Mouse (Mus musculus) stomach, embryonic 15.5 days (tissue): ENCODE data around the gene Sparc. TPM values are rescaled to one million over a fixed set of nuclear protein-coding genes. Genes with fewer than 3 reads are reported as not detected.

ENCODE experiments used
- ATAC-seq: fragments of 200-750 bp; cut with Nextera tagmentation; 2 replicates; pipeline ENCODE4 v1.8.0; 2017; ENCODE audit warnings: low read depth, moderate number of reproducible peaks, moderate TSS enrichment; ENCODE audit not compliant: insufficient read depth, low FRiP score
- H3K27ac ChIP-seq: fragments of 300-500 bp; sonication (generic); 2 replicates; pipeline ENCODE4 v1.5.1; 2015; ENCODE audit warnings: mild to moderate bottlenecking, inconsistent platforms
- H3K27me3 ChIP-seq: fragments of 300-500 bp; sonication (generic); replicated peaks from 2 replicates; pipeline ENCODE4 v1.6.1; 2015; ENCODE audit warnings: inconsistent platforms
- H3K36me3 ChIP-seq: fragments of 300-500 bp; sonication (generic); 2 replicates; pipeline ENCODE4 v1.6.1; 2015; ENCODE audit warnings: inconsistent platforms
- H3K4me1 ChIP-seq: fragments of 300-500 bp; sonication (generic); 2 replicates; pipeline ENCODE4 v1.6.1; 2015; ENCODE audit warnings: inconsistent platforms
- H3K4me2 ChIP-seq: fragments of 300-500 bp; sonication (generic); 2 replicates; pipeline ENCODE4 v1.6.1; 2015; ENCODE audit warnings: mild to moderate bottlenecking, inconsistent platforms
- H3K4me3 ChIP-seq: fragments of 300-500 bp; sonication (generic); replicated peaks from 2 replicates; pipeline ENCODE4 v1.5.1; 2015; ENCODE audit warnings: inconsistent platforms
- H3K9ac ChIP-seq: fragments of 300-500 bp; sonication (generic); 2 replicates; pipeline ENCODE4 v1.6.1; 2015; ENCODE audit warnings: inconsistent platforms
- H3K9me3 ChIP-seq: fragments of 300-500 bp; sonication (generic); 2 replicates; pipeline ENCODE4 v1.6.1; 2016; ENCODE audit warnings: inconsistent platforms
- WGBS: fragments of 180-500 bp; shearing (Covaris S2); methylation state at CpG from one replicate; pipeline ENCODE4 v1.1.7; 2015; 5-methylcytosine and 5-hydroxymethylcytosine counted together
- polyA plus RNA-seq: library from polyadenylated mRNA; unstranded; fragments of >200 nt; fragmentation: Nextera tagmentation; extraction: Ambion mirVana; gene quantifications from 2 replicates; pipeline ENCODE4 v1.2.1, GENCODE M21; 2015

Sparc gene
- polyA plus RNA-seq, 1 experiment from 2014 or later, result 1,927 TPM

DNA sequence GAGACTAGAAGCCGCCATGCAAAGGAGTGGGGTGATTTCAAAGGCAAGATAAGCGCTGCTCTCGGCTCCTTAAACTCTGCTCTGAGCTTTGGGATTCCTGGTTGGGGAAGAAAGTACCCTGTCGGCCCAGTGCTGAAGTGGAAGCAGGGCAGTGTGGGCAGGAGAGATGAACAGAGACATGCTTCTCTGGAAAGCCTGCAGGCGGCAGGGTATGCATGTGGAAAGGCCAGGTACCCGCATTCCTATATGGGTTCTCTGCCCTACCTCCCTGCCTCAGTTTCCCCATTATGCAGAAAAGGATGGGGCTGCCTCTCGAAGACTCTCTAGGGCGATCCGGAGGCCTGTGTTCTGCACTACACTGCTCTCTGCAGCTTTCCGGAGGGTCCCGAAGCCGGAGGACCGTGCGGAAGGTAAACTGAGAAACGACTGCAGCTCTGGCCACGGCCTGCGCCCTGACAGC, 37.6 kb upstream of the Sparc start:
- Histone ChIP-seq H3K4me1 (peaks cover 13% of the 10 kb centered on the region), H3K9me3 (no peaks in the 10 kb centered on the region), H3K36me3 (no peaks in the 10 kb centered on the region), H3K9ac (peak overlapping the region; percentile 57), H3K27ac (peak overlapping the region; percentile 65), H3K4me2 (peak overlapping the region; percentile 77), H3K27me3 (no peaks in the 10 kb centered on the region), H3K4me3 (peak overlapping the region; percentile 66)
- ATAC-seq, result peak; percentile 6; the same call in 1 of the 2 replicates
- WGBS, result 1% methylated on average over 17 of the region's 17 CpGs

DNA sequence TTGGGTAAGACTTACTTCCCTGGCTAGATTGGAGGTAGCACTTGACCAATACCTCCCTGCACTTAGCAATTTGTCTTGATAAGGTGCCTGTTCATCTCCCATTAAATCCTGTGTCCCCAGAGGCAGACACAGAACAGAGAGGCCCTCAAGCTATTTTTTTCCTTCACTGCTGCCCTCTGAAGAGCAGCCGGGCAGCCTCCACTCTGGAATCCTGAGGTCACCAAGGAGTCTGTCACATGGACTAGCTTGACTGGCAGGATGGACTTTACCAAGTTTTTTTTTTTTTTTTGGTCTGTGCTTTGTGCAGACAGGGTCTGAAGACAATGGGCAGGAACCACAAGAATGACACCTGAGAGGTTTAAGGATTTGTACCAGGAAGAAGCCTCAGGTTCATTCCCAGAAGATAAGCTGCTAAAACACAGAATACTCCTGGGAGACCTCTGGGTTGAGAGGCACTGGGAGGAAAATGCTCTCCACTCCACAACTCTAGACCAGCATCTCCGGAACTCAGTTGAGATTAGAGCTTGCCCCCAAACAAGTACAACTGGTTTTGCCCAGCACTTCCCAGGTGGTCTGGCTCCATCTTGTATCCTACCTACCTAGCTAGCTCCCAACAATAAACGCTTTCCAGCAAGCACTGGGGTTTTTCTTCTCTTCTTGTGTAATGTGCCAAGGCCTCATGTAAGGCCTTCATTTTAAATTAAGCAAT, 37.0 kb upstream of the Sparc start:
- no peaks in the 10 kb centered on the region for H3K27me3 ChIP-seq
- H3K4me3 ChIP-seq, result peak overlapping the region; percentile 66
- WGBS, result 26% methylated on average over 3 of the region's 3 CpGs
- no peaks in the 10 kb centered on the region for H3K36me3 ChIP-seq
- H3K9me3 ChIP-seq, result no peaks in the 10 kb centered on the region
- H3K27ac ChIP-seq, result peak overlapping the region; percentile 65
- H3K9ac ChIP-seq, result peak overlapping the region; percentile 57; the same call in 1 of the 2 replicates
- ATAC-seq, result no peak
- H3K4me1 ChIP-seq, result peaks cover 13% of the 10 kb centered on the region
- peak overlapping the region; percentile 77 for H3K4me2 ChIP-seq

DNA sequence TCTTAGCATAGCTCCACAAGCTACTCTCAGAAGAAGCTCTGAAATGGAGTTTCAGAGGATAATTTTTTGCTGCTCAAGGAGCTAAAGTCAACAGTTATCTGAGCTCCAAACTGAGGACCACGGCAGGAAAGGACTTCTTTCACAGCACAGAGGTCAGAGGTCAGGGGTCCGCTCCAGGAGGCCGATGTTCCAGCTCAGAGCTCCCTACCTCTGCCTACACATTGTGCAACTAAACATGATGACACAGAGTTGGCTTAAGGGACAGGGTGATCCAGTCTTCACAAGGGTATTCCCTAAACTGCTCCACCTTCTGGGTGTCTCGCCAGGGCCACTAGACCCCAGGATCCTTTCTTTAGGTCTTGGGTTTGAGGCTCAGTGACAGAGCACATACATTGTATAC, 35.5 kb upstream of the Sparc start:
- 44% methylated on average over 4 of the region's 4 CpGs for WGBS
- ATAC-seq, result no peak
- Histone ChIP-seq H3K27me3 (no peaks in the 10 kb centered on the region), H3K4me1 (peaks cover 13% of the 10 kb centered on the region), H3K4me3 (no peak overlapping the region), H3K9me3 (no peaks in the 10 kb centered on the region), H3K9ac (no peak overlapping the region), H3K27ac (no peak overlapping the region), H3K36me3 (0 out of 2 replicates have a peak, but pooled peaks cover 3% of the 10 kb centered on the region), H3K4me2 (no peak overlapping the region)

DNA sequence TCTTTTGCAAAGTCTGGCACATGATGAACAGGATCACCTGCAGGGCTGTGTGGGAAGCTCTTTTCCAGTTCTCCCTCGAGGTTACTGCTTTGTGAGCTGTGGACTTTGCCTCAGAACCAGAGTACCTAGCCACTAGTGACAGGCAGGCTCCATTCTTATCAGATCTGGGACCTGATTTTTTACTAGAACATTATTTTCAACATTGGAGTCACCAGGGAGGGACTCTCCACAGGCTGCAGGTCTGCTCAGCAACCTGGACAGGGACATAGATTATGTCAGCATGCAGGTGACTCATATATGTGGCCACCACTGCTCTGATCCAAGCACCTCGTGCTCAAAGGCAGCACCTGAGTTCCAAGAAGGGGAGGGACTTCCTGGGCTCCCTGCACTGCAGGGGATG, 32.2 kb upstream of the Sparc start:
- H3K9me3 ChIP-seq, result no peaks in the 10 kb centered on the region
- 55% methylated on average over 2 of the region's 2 CpGs for WGBS

DNA sequence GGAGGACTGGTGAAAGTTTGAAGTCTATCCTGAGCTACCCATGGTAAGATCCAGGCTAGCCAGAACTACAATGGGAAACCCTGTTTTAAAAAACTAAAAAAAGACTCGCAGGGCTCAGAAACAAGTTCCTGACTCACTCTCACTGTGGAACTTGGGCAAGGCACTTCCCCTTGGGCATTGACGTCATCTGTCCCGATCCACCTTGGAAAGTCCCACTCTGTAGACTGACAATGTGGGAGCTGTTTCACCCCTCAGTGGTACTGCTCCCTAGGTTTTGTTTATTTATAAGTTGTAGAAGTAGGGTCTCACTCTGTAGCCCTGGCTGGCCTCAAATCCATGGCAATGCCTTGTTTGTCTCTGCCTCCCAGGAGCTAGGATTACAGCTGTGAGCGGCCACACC, 30.7 kb upstream of the Sparc start:
- Histone ChIP-seq H3K9me3 (no peaks in the 10 kb centered on the region), H3K9ac (no peak overlapping the region), H3K4me1 (no peaks in the 10 kb centered on the region), H3K27ac (no peak overlapping the region), H3K4me3 (no peak overlapping the region), H3K4me2 (no peak overlapping the region), H3K27me3 (no peaks in the 10 kb centered on the region), H3K36me3 (peaks cover 21% of the 10 kb centered on the region; the same call in 1 of the 2 replicates)
- 82% methylated on average over 4 of the region's 4 CpGs for WGBS
- ATAC-seq, result no peak

More for the DNA sequence above, 32.2 kb upstream of the Sparc start:
- Histone ChIP-seq H3K9ac (no peak overlapping the region), H3K27me3 (no peaks in the 10 kb centered on the region), H3K27ac (no peak overlapping the region), H3K4me3 (no peak overlapping the region), H3K4me2 (no peak overlapping the region), H3K4me1 (peaks cover 11% of the 10 kb centered on the region), H3K36me3 (peaks cover 12% of the 10 kb centered on the region; the same call in 1 of the 2 replicates)
- peak; percentile 37; the same call in 1 of the 2 replicates for ATAC-seq

DNA sequence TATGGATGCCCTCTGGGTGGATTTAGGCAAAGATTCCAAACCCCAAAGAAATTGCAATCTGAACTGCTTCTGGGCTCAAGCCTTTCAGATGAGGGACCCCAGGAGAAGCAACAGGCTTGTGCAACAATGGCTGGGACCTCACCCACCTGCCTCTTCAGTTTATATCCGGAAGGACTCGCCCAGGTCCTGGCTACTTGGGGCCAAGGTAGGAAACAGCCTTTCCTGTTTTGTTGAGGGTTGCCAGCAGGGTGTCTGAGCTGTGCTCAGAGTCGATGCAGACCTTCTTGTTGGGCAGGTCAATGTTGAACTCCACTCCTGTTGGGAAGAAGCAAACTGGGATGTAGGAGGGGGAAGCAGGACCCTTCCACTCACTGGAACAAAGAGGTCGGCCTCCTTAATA, 27.3 kb upstream of the Sparc start:
- no peaks in the 10 kb centered on the region for H3K9me3 ChIP-seq
- no peak overlapping the region for H3K9ac ChIP-seq
- 75% methylated on average over 4 of the region's 4 CpGs for WGBS
- no peak overlapping the region for H3K4me3 ChIP-seq
- peak overlapping the region; percentile 16; the same call in 1 of the 2 replicates for H3K27ac ChIP-seq
- no peak overlapping the region for H3K4me2 ChIP-seq
- no peaks in the 10 kb centered on the region for H3K27me3 ChIP-seq
- no peak for ATAC-seq
- 0 out of 2 replicates have a peak, but pooled peaks cover 4% of the 10 kb centered on the region for H3K4me1 ChIP-seq
- peaks cover 22% of the 10 kb centered on the region; the same call in 1 of the 2 replicates for H3K36me3 ChIP-seq

DNA sequence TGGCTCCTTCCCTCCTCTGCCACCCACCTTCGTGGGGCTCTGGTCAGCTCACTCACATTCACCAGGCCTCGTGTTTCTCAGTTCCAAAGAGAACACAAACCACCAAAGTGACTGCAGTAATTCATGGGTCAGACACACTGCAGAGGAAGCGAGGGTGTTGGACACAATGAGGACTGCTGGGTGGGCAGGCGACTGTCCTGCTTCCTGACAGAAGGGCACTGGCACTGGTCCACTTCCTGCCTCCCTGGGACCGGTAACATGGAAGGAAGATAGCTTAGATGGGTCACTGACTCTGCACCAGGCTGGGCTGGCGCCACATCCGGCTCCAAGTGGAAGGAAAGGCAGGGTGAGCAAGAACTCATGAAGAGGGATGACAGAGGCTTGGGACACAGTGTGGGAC, 26.5 kb upstream of the Sparc start:
- WGBS, result 76% methylated on average over 7 of the region's 7 CpGs
- no peak for ATAC-seq
- H3K36me3 ChIP-seq, result peaks cover 22% of the 10 kb centered on the region; the same call in 1 of the 2 replicates
- H3K9me3 ChIP-seq, result no peaks in the 10 kb centered on the region
- H3K27me3 ChIP-seq, result no peaks in the 10 kb centered on the region
- no peak overlapping the region for H3K4me2 ChIP-seq
- H3K9ac ChIP-seq, result no peak overlapping the region
- H3K4me3 ChIP-seq, result no peak overlapping the region
- H3K4me1 ChIP-seq, result 0 out of 2 replicates have a peak, but pooled peaks cover 10% of the 10 kb centered on the region
- H3K27ac ChIP-seq, result peak overlapping the region; percentile 21; the same call in 1 of the 2 replicates

DNA sequence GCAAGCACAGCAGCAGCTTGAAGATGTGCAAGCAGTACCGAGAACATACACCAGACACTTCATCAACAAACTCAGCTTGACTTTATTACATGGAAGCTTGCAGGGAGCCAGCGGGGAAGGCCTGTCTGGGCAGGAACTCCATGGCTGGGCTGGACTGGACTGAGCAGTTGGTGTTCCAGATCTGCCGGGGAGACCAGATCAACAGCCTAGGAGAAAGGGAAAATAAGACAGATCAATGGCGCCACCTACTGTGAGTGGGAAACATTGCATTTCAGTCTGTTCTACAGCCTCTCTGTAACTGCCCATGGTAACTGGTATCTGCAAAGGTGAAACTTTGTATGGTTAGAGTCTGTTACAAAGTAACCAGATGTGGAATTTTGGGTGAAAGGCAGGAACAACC, 23.6 kb upstream of the Sparc start:
- H3K4me1 ChIP-seq, result 0 out of 2 replicates have a peak, but pooled peaks cover 10% of the 10 kb centered on the region
- peak; percentile 77 for ATAC-seq
- H3K4me2 ChIP-seq, result no peak overlapping the region
- no peaks in the 10 kb centered on the region for H3K27me3 ChIP-seq
- no peak overlapping the region for H3K4me3 ChIP-seq
- no peaks in the 10 kb centered on the region for H3K9me3 ChIP-seq
- H3K27ac ChIP-seq, result peak overlapping the region; percentile 69; the same call in 1 of the 2 replicates
- H3K9ac ChIP-seq, result no peak overlapping the region
- H3K36me3 ChIP-seq, result peaks cover 19% of the 10 kb centered on the region; the same call in 1 of the 2 replicates
- WGBS, result 13% methylated on average over 4 of the region's 4 CpGs

DNA sequence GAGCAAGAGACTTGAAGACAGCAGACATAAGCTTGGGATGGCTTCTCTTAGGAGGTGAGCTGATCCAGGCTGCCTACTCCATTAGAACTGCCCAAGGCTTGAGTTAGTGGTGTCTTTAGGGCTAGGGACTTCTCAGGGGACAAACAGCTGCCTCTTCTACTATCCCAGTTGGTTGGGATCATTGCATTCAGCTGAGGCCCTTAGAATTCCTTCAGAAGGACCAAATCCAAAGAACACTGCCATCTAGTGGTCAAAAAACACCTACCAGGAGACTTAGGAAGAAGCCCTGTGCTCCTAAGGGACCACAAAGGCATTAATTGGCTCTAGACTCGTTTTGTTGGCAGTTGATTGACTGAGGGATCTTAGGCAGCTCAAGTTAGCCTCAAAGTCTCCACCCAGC, 21.8 kb upstream of the Sparc start:
- 0 out of 2 replicates have a peak, but pooled peaks have one; percentile 14 for ATAC-seq

DNA sequence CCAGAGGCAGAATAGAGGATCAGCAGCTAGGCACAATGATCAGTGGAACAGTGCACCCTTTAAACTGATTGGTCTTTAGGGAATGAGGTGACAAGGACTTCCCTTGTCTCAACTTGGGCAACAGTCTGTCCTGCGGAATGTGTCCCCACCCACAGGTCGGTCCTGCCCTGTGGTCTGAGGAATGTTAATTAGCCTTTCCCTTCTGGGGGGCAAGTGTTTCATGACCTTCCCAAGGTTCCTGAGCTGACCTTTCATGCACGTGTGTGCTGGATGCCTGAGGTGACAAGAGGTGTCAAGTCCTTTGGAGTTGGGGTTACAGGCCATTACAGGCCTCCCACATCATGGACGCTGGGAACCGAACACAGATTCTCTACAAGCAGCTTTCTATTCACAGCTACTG, 16.7 kb upstream of the Sparc start:
- Histone ChIP-seq H3K4me1 (0 out of 2 replicates have a peak, but pooled peaks cover 2% of the 10 kb centered on the region), H3K4me3 (no peak overlapping the region), H3K9ac (no peak overlapping the region), H3K27me3 (no peaks in the 10 kb centered on the region), H3K4me2 (no peak overlapping the region), H3K36me3 (no peaks in the 10 kb centered on the region), H3K9me3 (no peaks in the 10 kb centered on the region), H3K27ac (no peak overlapping the region)
- 52% methylated on average over 5 of the region's 5 CpGs for WGBS
- ATAC-seq, result no peak

More for the DNA sequence above, 21.8 kb upstream of the Sparc start:
- H3K9me3 ChIP-seq, result no peaks in the 10 kb centered on the region
- 0% methylated on average over 1 of the region's 1 CpGs for WGBS
- H3K9ac ChIP-seq, result no peak overlapping the region
- 0 out of 2 replicates have a peak, but pooled peaks cover 10% of the 10 kb centered on the region for H3K4me1 ChIP-seq
- no peaks in the 10 kb centered on the region for H3K27me3 ChIP-seq
- 0 out of 2 replicates have a peak, but pooled peaks cover 7% of the 10 kb centered on the region for H3K36me3 ChIP-seq
- peak overlapping the region; percentile 31; the same call in 1 of the 2 replicates for H3K27ac ChIP-seq
- no peak overlapping the region for H3K4me2 ChIP-seq
- H3K4me3 ChIP-seq, result no peak overlapping the region

DNA sequence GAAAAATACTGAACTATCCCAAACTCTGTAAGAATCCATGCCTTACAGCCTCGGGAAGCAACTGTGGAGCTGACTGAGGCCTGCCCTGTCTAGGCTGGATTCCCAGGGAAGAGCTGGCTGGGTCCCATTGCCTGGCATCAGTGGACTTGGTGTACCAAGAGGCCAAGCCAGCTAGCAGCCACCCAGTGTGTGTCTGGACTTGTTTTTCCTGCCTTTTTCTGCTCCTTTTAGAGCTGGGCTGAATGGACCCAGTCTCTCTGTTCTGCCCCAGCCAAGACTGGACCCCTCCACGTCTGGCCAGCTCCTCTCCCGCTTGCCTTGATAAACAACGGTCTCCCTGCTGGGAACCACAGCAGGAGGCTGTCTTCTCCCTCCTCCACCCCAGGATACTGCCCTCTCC, 15.0 kb upstream of the Sparc start:
- WGBS, result 34% methylated on average over 4 of the region's 4 CpGs

DNA sequence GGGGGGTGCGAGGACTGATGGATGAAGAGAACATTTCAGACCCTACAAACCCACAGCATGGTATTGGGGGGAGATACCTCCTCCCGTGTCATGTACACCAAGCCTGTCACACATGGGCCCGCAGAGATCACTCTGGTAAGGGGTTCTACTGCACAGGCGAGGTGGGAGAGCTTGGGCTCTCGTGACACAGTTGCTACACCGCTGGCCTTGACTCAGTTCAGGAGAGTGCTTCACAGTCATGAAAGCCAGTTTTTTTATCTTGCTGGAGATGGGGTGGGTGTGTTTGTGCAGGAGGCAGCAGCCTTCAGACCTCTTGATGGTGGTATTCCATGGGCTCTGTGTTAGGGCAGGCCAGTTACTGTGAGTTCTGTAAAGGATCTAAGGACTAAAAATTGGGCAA, 13.1 kb upstream of the Sparc start:
- ATAC-seq, result no peak
- H3K27ac ChIP-seq, result no peak overlapping the region
- no peak overlapping the region for H3K4me2 ChIP-seq
- H3K4me3 ChIP-seq, result no peak overlapping the region
- no peaks in the 10 kb centered on the region for H3K4me1 ChIP-seq
- WGBS, result 83% methylated on average over 6 of the region's 6 CpGs
- no peaks in the 10 kb centered on the region for H3K9me3 ChIP-seq
- no peaks in the 10 kb centered on the region for H3K27me3 ChIP-seq
- H3K9ac ChIP-seq, result no peak overlapping the region
- H3K36me3 ChIP-seq, result no peaks in the 10 kb centered on the region

More for the DNA sequence above, 15.0 kb upstream of the Sparc start:
- Histone ChIP-seq H3K9me3 (no peaks in the 10 kb centered on the region), H3K4me2 (no peak overlapping the region), H3K4me1 (no peaks in the 10 kb centered on the region), H3K36me3 (no peaks in the 10 kb centered on the region), H3K9ac (no peak overlapping the region), H3K4me3 (no peak overlapping the region), H3K27me3 (no peaks in the 10 kb centered on the region), H3K27ac (no peak overlapping the region; the same call in 1 of the 2 replicates)
- ATAC-seq, result no peak
